ENCODE assay signal across 19 mouse cellular contexts in the genomic region with DNA sequence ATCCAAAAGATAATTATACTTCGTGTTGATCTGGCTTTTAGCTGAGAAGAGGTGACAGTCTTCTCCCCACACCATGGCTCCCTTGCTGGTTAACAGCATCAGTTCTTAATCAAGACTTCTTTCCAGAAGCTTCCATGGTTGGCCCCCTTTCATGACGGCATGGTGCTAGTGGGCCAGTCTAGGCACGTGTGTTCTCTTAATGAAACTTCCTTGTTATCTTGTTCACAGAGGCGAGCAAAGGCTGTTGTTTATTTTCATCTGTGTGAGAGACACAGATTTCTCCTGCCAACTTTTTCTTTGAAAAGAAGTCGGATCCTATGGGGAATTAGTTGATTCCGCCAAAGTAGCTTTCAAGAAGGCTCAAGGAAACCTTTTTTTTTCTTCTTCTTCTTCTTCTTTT. TPM values are rescaled to one million over a fixed set of nuclear protein-coding genes. Genes with fewer than 3 reads are reported as not detected.
DNase-seq lines count a peak whose midpoint lies in the region; ATAC-seq and TF ChIP-seq lines count a peak whose summit lies in the region.
"Had no signal": no experiment of that assay in that cellular context is flagged by ENCODE, and none has a peak within 500 bp of the region (broad histone marks: within the 10 kb centered on the region; RNA-seq: fewer than 3 reads in every experiment).

No protein-coding gene starts in this region.

- DNase-seq in heart, adult 11 months: peak; percentile 78
- no peak for DNase-seq in heart, postnatal 36 days
- peak; percentile 50 for DNase-seq in brain, embryonic 14.5 days (ENCODE audit: low read depth)
- DNase-seq in layer of hippocampus, adult 9-10 months (ENCODE audit: low spot score): no peak
- no peak for DNase-seq in adrenal gland, adult (ENCODE audit: inconsistent age in 2 of 2, low spot score in 1 of 2)
- DNase-seq in heart, postnatal 25 days (ENCODE audit: low spot score): no peak
- DNase-seq: adrenal gland, adult 8-10 months; adrenal gland, postnatal 36 days; cerebellum, adult 11-12 months; cerebellum, adult 9-11 months; cerebellum, postnatal 36 days; forebrain, postnatal 0 days; gastrocnemius, postnatal 36 days; heart, postnatal 10 days had no signal

- no peaks in the 10 kb centered on the region for H3K27me3 ChIP-seq in embryonic facial prominence, embryonic 15.5 days
- H3K27me3 ChIP-seq in small intestine, adult 2 months (ENCODE audit: control insufficient read depth, insufficient read depth, low read length): no peaks in the 10 kb centered on the region

- H3K4me3 ChIP-seq in embryonic facial prominence, embryonic 15.5 days (replicated peaks): no peak overlapping the region
- no peak overlapping the region for H3K4me3 ChIP-seq in small intestine, adult 2 months (ENCODE audit: low read depth, low read length)
- H3K4me3 ChIP-seq: heart, embryonic 10.5 days; hindbrain, embryonic 10.5 days had no signal

- TF ChIP-seq CTCF in brain, embryonic 14.5 days (IDR thresholded peaks at IDR 0.05; ENCODE audit: borderline replicate concordance, extremely low read depth, insufficient read depth, insufficient read length): no peak
- TF ChIP-seq CTCF in small intestine, adult 2 months (IDR thresholded peaks at IDR 0.05; ENCODE audit: extremely low read depth, insufficient read length, insufficient replicate concordance, low read depth, low read length): no peak

- TF ChIP-seq POLR2A in brain, embryonic 14.5 days (IDR thresholded peaks at IDR 0.05; ENCODE audit: borderline replicate concordance, extremely low read depth, insufficient read depth, insufficient read length, poor library complexity, severe bottlenecking): no peak
- TF ChIP-seq POLR2A in small intestine, adult 2 months (IDR thresholded peaks at IDR 0.05; ENCODE audit: low read depth, low read length): no peak

- ATAC-seq in embryonic facial prominence, embryonic 15.5 days (ENCODE audit: insufficient number of reproducible peaks, low FRiP score, low TSS enrichment, low read depth): no peak
- ATAC-seq: forebrain, postnatal 0 days had no signal

- no peak overlapping the region for H3K4me2 ChIP-seq in embryonic facial prominence, embryonic 15.5 days (replicated peaks)
- H3K4me2 ChIP-seq: hindbrain, embryonic 14.5 days had no signal

- H3K9me3 ChIP-seq in embryonic facial prominence, embryonic 15.5 days (replicated peaks): no peaks in the 10 kb centered on the region
- H3K9me3 ChIP-seq: heart, embryonic 10.5 days; hindbrain, embryonic 10.5 days had no signal

- H3K4me1 ChIP-seq in embryonic facial prominence, embryonic 15.5 days: peaks cover 60% of the 10 kb centered on the region
- H3K4me1 ChIP-seq in small intestine, adult 2 months (ENCODE audit: control insufficient read depth, insufficient read depth, insufficient read length, low read length): peaks cover 15% of the 10 kb centered on the region
- H3K4me1 ChIP-seq: heart, embryonic 10.5 days had no signal

- H3K27ac ChIP-seq in embryonic facial prominence, embryonic 15.5 days (replicated peaks): peak overlapping the region; percentile 71
- H3K27ac ChIP-seq in small intestine, adult 2 months (ENCODE audit: insufficient read depth, low read depth, low read length): 0 out of 2 replicates have a peak overlapping the region, but pooled peaks have one; percentile 76
- H3K27ac ChIP-seq: heart, embryonic 10.5 days; hindbrain, embryonic 10.5 days; hindbrain, embryonic 14.5 days had no signal

- H3K36me3 ChIP-seq in embryonic facial prominence, embryonic 15.5 days: peaks cover 13% of the 10 kb centered on the region; the same call in 1 of the 2 replicates
- H3K36me3 ChIP-seq in small intestine, adult 2 months (ENCODE audit: control insufficient read depth, insufficient read depth, low read length): peaks cover 18% of the 10 kb centered on the region
- H3K36me3 ChIP-seq: heart, embryonic 10.5 days had no signal

- 38% methylated on average over 6 of the region's 6 CpGs for WGBS in embryonic facial prominence, embryonic 15.5 days
- WGBS in small intestine, adult 2 months: 73% methylated on average over 6 of the region's 6 CpGs

- H3K9ac ChIP-seq in embryonic facial prominence, embryonic 15.5 days: no peak overlapping the region
- H3K9ac ChIP-seq: forebrain, postnatal 0 days; hindbrain, embryonic 14.5 days had no signal

- intact Hi-C loops in heart, postnatal 36 days (cut with DNase I): no loop called here
- intact Hi-C loops in heart, postnatal 25 days (cut with DNase I): loop anchor here (1.0 kb wide), 1 partner anchor 22 kb away; no protein-coding TSS in a partner anchor

RNA-seq across cellular contexts. Expression of gene Lrig3, which starts 21.3 kb away (rescaled TPM):
- total RNA-seq in heart, postnatal 36 days (2021): 1 to 10 TPM; 1.7 to 2.3 TPM
- 5.8 and 8.0 TPM in 2 replicates for polyA plus RNA-seq in brain, embryonic 14.5 days (2012; rRNA removed)
- 30.5 and 32.5 TPM in 2 replicates for polyA plus RNA-seq in embryonic facial prominence, embryonic 15.5 days (2015; fragmentation: Nextera tagmentation; extraction: Ambion mirVana)
- 7.7 and 17.9 TPM in 2 replicates for polyA plus RNA-seq in small intestine, adult 2 months (2012; rRNA removed)
- total RNA-seq in heart, postnatal 25 days (2021): 1 to 10 TPM; 2.3 to 2.5 TPM

Comparison
In these comparisons a context has a peak if more than half of its experiments do, and no peak if none do; other contexts are left out.
1. DNase-seq: peak in heart, adult 11 months (single experiment) and brain, embryonic 14.5 days (single experiment); none in heart, postnatal 36 days (0 of 2), layer of hippocampus, adult 9-10 months (single experiment), adrenal gland, adult (0 of 2) and heart, postnatal 25 days (single experiment).